Mouse (Mus musculus) CH12.LX (cell line): ENCODE results near the gene Psmg3. TPM values are rescaled to one million over a fixed set of nuclear protein-coding genes. Genes with fewer than 3 reads are reported as not detected.
A peak's percentile ranks its signal among the peaks of the same experiment; 100 is the strongest.

Experiments
- DNase-seq: peaks from one replicate; pipeline ENCODE4 v3.0.0-alpha.2; 2013; ENCODE audit errors: extremely low read depth
- H3K27ac ChIP-seq: 2 replicates; pipeline ENCODE4 v1.5.1; 2012; ENCODE audit warnings: low read depth, mild to moderate bottlenecking, control low read depth, moderate library complexity; ENCODE audit not compliant: insufficient read depth
- H3K27me3 ChIP-seq: replicated peaks from 2 replicates; pipeline ENCODE3; 2012; ENCODE audit warnings: inconsistent platforms
- H3K36me3 ChIP-seq, 2 experiments: replicated peaks in 1 of 2; 2 replicates each; pipeline versions ENCODE3 to v1.6.1; 2012; ENCODE audit warnings: inconsistent platforms in 1 of 2, low read length in 1 of 2, mild to moderate bottlenecking in 1 of 2, mixed read lengths in 1 of 2, moderate library complexity in 1 of 2; ENCODE audit not compliant: control insufficient read depth in 1 of 2, insufficient read depth in 1 of 2
- H3K4me1 ChIP-seq, 2 experiments: 2 replicates each; pipeline ENCODE4 v1.6.1; 2012; ENCODE audit warnings: inconsistent platforms in 1 of 2, moderate library complexity in 1 of 2; ENCODE audit not compliant: insufficient read depth in 2 of 2, control insufficient read depth in 1 of 2
- H3K4me2 ChIP-seq: 2 replicates; pipeline ENCODE4 v1.6.1; 2012; ENCODE audit warnings: low read depth, mild to moderate bottlenecking, control low read depth; ENCODE audit not compliant: poor library complexity, insufficient read depth, severe bottlenecking
- H3K4me3 ChIP-seq, 3 experiments: fragments of 150-350 bp in 1 of 3; sonication (generic) in 1 of 3; replicated peaks in 1 of 3; 2 replicates each; pipeline versions ENCODE3 to v1.5.1; 2011 to 2012; ENCODE audit warnings: low read depth in 2 of 3, low read length in 2 of 3, mild to moderate bottlenecking in 2 of 3, moderate library complexity in 2 of 3, control low read depth in 1 of 3, improper control_type of control experiment in 1 of 3, inconsistent platforms in 1 of 3, mixed read lengths in 1 of 3; ENCODE audit not compliant: poor library complexity in 1 of 3
- H3K79me2 ChIP-seq: replicated peaks from 2 replicates; pipeline ENCODE4 v1.6.1; 2012; ENCODE audit warnings: mild to moderate bottlenecking, moderate library complexity; ENCODE audit not compliant: control insufficient read depth, poor library complexity, insufficient read depth, severe bottlenecking; ENCODE audit errors: extremely low read depth
- H3K9ac ChIP-seq: 2 replicates; pipeline ENCODE4 v1.6.1; 2012; ENCODE audit warnings: low read depth, mild to moderate bottlenecking, control low read depth, moderate library complexity; ENCODE audit not compliant: insufficient read depth
- H3K9me3 ChIP-seq: replicated peaks from 2 replicates; pipeline ENCODE3; 2012; ENCODE audit warnings: low read length, inconsistent platforms, mixed read lengths
- BHLHE40 ChIP-seq: IDR thresholded peaks from 2 replicates; pipeline ENCODE4 v1.6.1; 2011; ENCODE audit warnings: mild to moderate bottlenecking, low read depth, low read length, improper control_type of control experiment
- CHD1 ChIP-seq: IDR thresholded peaks from 2 replicates; pipeline ENCODE4 v1.6.1; 2012; ENCODE audit warnings: low read depth, low read length, improper control_type of control experiment, inconsistent platforms
- CHD2 ChIP-seq: IDR thresholded peaks from 2 replicates; pipeline ENCODE4 v1.6.1; 2011; ENCODE audit warnings: low read length, improper control_type of control experiment
- CTCF ChIP-seq, 2 experiments: IDR thresholded peaks in 1 of 2; conservative IDR thresholded peaks in 1 of 2; 2 replicates each; pipeline ENCODE4 v1.5.1; 2011 to 2012; ENCODE audit warnings: low read depth in 2 of 2, low read length in 2 of 2, improper control_type of control experiment in 1 of 2, inconsistent platforms in 1 of 2, mild to moderate bottlenecking in 1 of 2, moderate library complexity in 1 of 2
- E2F4 ChIP-seq: IDR thresholded peaks from 2 replicates; pipeline ENCODE4 v1.6.1; 2011; ENCODE audit warnings: low read depth, low read length, improper control_type of control experiment; ENCODE audit not compliant: insufficient replicate concordance
- ELF1 ChIP-seq: IDR thresholded peaks from 2 replicates; pipeline ENCODE4 v1.6.1; 2014; ENCODE audit warnings: low read depth, mild to moderate bottlenecking, inconsistent platforms, low read length, improper control_type of control experiment
- EP300 ChIP-seq: IDR thresholded peaks from 2 replicates; pipeline ENCODE4 v1.6.1; 2011; ENCODE audit warnings: low read length, improper control_type of control experiment
- GABPA ChIP-seq: IDR thresholded peaks from 2 replicates; pipeline ENCODE4 v1.6.1; 2012; ENCODE audit warnings: low read depth, low read length, improper control_type of control experiment, inconsistent platforms; ENCODE audit not compliant: insufficient replicate concordance
- HCFC1 ChIP-seq: IDR thresholded peaks from 2 replicates; pipeline ENCODE4 v1.6.1; 2012; ENCODE audit warnings: low read depth, mild to moderate bottlenecking, inconsistent platforms, low read length, improper control_type of control experiment
- IRF4 ChIP-seq: IDR thresholded peaks from 2 replicates; pipeline ENCODE4 v1.6.1; 2014; ENCODE audit warnings: low read depth, mild to moderate bottlenecking, inconsistent platforms, low read length, improper control_type of control experiment
- JUN ChIP-seq: IDR thresholded peaks from 2 replicates; pipeline ENCODE4 v1.6.1; 2011; ENCODE audit warnings: low read depth, mild to moderate bottlenecking, low read length, improper control_type of control experiment, moderate library complexity; ENCODE audit not compliant: insufficient read depth
- JUND ChIP-seq: conservative IDR thresholded peaks from 2 replicates; pipeline ENCODE4 v1.6.1; 2011; ENCODE audit warnings: low read depth, low read length, improper control_type of control experiment
- KAT2A ChIP-seq: IDR thresholded peaks from 2 replicates; pipeline ENCODE4 v1.6.1; 2012; ENCODE audit warnings: low read length, improper control_type of control experiment, inconsistent platforms; ENCODE audit not compliant: insufficient replicate concordance
- MAX ChIP-seq: IDR thresholded peaks from 2 replicates; pipeline ENCODE4 v1.6.1; 2011; ENCODE audit warnings: low read length, improper control_type of control experiment
- MAZ ChIP-seq: IDR thresholded peaks from 2 replicates; pipeline ENCODE4 v1.6.1; 2012; ENCODE audit warnings: low read depth, mild to moderate bottlenecking, inconsistent platforms, low read length, improper control_type of control experiment, moderate library complexity
- MEF2A ChIP-seq: IDR thresholded peaks from 2 replicates; pipeline ENCODE4 v1.6.1; 2014; ENCODE audit warnings: low read depth, mild to moderate bottlenecking, inconsistent platforms, low read length, improper control_type of control experiment, borderline replicate concordance
- MXI1 ChIP-seq: IDR thresholded peaks from 2 replicates; pipeline ENCODE4 v1.6.1; 2011; ENCODE audit warnings: mild to moderate bottlenecking, low read depth, low read length, improper control_type of control experiment
- MYC ChIP-seq: IDR thresholded peaks from 2 replicates; pipeline ENCODE4 v1.6.1; 2011; ENCODE audit warnings: low read depth, mild to moderate bottlenecking, improper control_type of control experiment, low read length
- NELFE ChIP-seq: IDR thresholded peaks from 2 replicates; pipeline ENCODE4 v1.6.1; 2011; ENCODE audit warnings: low read depth, low read length, improper control_type of control experiment
- NRF1 ChIP-seq: IDR thresholded peaks from 2 replicates; pipeline ENCODE4 v1.6.1; 2014; ENCODE audit warnings: low read depth, mild to moderate bottlenecking, inconsistent platforms, low read length, improper control_type of control experiment, moderate library complexity
- PAX5 ChIP-seq: IDR thresholded peaks from 2 replicates; pipeline ENCODE4 v1.6.1; 2012; ENCODE audit warnings: low read length, inconsistent platforms, mixed read lengths
- POLR2A ChIP-seq: IDR thresholded peaks from 2 replicates; pipeline ENCODE4 v1.6.1; 2011; ENCODE audit warnings: low read depth, mild to moderate bottlenecking, improper control_type of control experiment, low read length
- RAD21 ChIP-seq: IDR thresholded peaks from 2 replicates; pipeline ENCODE4 v1.6.1; 2011; ENCODE audit warnings: low read depth, mild to moderate bottlenecking, low read length, improper control_type of control experiment, moderate library complexity
- SIN3A ChIP-seq: IDR thresholded peaks from 2 replicates; pipeline ENCODE4 v1.6.1; 2012; ENCODE audit warnings: low read length, improper control_type of control experiment, inconsistent platforms
- TBP ChIP-seq: conservative IDR thresholded peaks from 2 replicates; pipeline ENCODE4 v1.6.1; 2011; ENCODE audit warnings: low read depth, low read length, improper control_type of control experiment
- TCF12 ChIP-seq: IDR thresholded peaks from 2 replicates; pipeline ENCODE4 v1.6.1; 2014; ENCODE audit warnings: low read depth, mild to moderate bottlenecking, inconsistent platforms, low read length, improper control_type of control experiment
- UBTF ChIP-seq: IDR thresholded peaks from 2 replicates; pipeline ENCODE4 v1.6.1; 2012; ENCODE audit warnings: low read depth, mild to moderate bottlenecking, inconsistent platforms, low read length, improper control_type of control experiment, moderate library complexity
- ZC3H11A ChIP-seq: IDR thresholded peaks from 2 replicates; pipeline ENCODE4 v1.6.1; 2012; ENCODE audit warnings: low read depth, mild to moderate bottlenecking, inconsistent platforms, low read length, improper control_type of control experiment
- ZMIZ1 ChIP-seq: IDR thresholded peaks from 2 replicates; pipeline ENCODE4 v1.6.1; 2012; ENCODE audit warnings: low read depth, mild to moderate bottlenecking, inconsistent platforms, low read length, improper control_type of control experiment
- dilution Hi-C: fragments of 300-500 bp; cut with MboI; formaldehyde crosslinking; loops from 2 replicates; pipeline ENCODE4 v1.14.3; 2020; ENCODE audit warnings: low sequenced_read_pairs; ENCODE audit not compliant: extremely low pct_unique_long_range_greater_than_20kb, extremely low pct_ligation_motif_present
- in situ Hi-C: fragments of 300-500 bp; cut with MboI; formaldehyde crosslinking; loops from 3 replicates; pipeline ENCODE4 v1.14.3; 2019; ENCODE audit warnings: low sequenced_read_pairs, low pct_ligation_motif_present, low pct_unique_long_range_greater_than_20kb, mixed read lengths
- polyA plus RNA-seq: library from polyadenylated mRNA; unstranded; fragments of >175 nt; gene quantifications from 2 replicates; pipeline ENCODE4 v1.2.1, GENCODE M21; 2012; ENCODE audit warnings: low read depth; ENCODE audit not compliant: insufficient read length
- total RNA-seq, 2 experiments: library from RNA; depleted of rRNA; stranded (reverse); fragments of 300-350 nt in 1 of 2; fragments of >200 nt in 1 of 2; gene quantifications; 2 replicates each; pipeline ENCODE4 v1.2.3; 2012 to 2014

Gene Psmg3
- total and polyA plus RNA-seq, 3 experiments, result 43.5 to 101 (median 57.3) TPM

- TF ChIP-seq MYC (0 out of 2 replicates have a peak, but pooled peaks have one; percentile 45), CTCF (conservative IDR thresholded peaks at IDR 0.05 in 1 of 2, IDR thresholded peaks at IDR 0.05 in 1 of 2; ENCODE audit: low read depth in 2 of 2, low read length in 2 of 2) (peak; percentile 74 to 88), UBTF (no peak), RAD21 (no peak), PAX5 (no peak), ZC3H11A (no peak), IRF4 (0 out of 2 replicates have a peak, but pooled peaks have one; percentile 53), POLR2A (peak; percentile 90), EP300 (no peak), MAX (peak; percentile 65), ELF1 (peak; percentile 89), MEF2A (peak; percentile 72; the same call in 1 of the 2 replicates), TBP (peak; percentile 80; the same call in 1 of the 2 replicates), HCFC1 (peak; percentile 97), BHLHE40 (0 out of 2 replicates have a peak, but pooled peaks have one; percentile 29), CHD1 (no peak), MAZ (no peak), KAT2A (peak; percentile 94; the same call in 1 of the 2 replicates), SIN3A (peak; percentile 95), JUN (no peak), E2F4 (no peak), NELFE (peak; percentile 90), GABPA (peak; percentile 96), JUND (0 out of 2 replicates have a peak, but pooled peaks have one; percentile 23), ZMIZ1 (0 out of 2 replicates have a peak, but pooled peaks have one; percentile 21), NRF1 (no peak), TCF12 (peak; percentile 86), MXI1 (no peak; the same call in 1 of the 2 replicates), CHD2 (peak; percentile 89)
- peak within 1 kb of the TSS; percentile 39; the same call in 1 of the 2 replicates for H3K4me2 ChIP-seq
- peak within 1 kb of the TSS; percentile 84 to 95 (median 92) for H3K4me3 ChIP-seq
- H3K27ac ChIP-seq, result no peak within 1 kb of the TSS
- peak within 1 kb of the TSS; percentile 70 for H3K9ac ChIP-seq
- H3K9me3 ChIP-seq, result no peaks in the 10 kb centered on the region
- in situ Hi-C loops (no loop called here), dilution Hi-C loops (no loop called here)
- H3K79me2 ChIP-seq, result peaks cover 14% of the 10 kb centered on the region; the same call in 1 of the 2 replicates
- peaks cover 34 to 37% of the 10 kb centered on the region in 2 experiments for H3K36me3 ChIP-seq
- H3K4me1 ChIP-seq, result peaks cover 9 to 27% of the 10 kb centered on the region in 2 experiments
- H3K27me3 ChIP-seq, result no peaks in the 10 kb centered on the region
- peak; percentile 96 for DNase-seq
These were observed 51.3 kb downstream of the Psmg3 start, which contains the start of gene Ints1 for GRCm38 (mm10) chr5:139775216-139775926. TSS of gene Ints1 (minus strand) at chr5:139775674.

Other genes with a start within 250 kb of the Psmg3 start
- gene Micall2, start 90.5 kb downstream of the Psmg3 start, total RNA-seq (2012; rRNA removed), result 1.7 and 2.1 TPM in 2 replicates
- gene Micall2, start 90.5 kb downstream of the Psmg3 start, total RNA-seq (2014; rRNA removed), result 1.2 and 1.3 TPM in 2 replicates
- gene Micall2, start 90.5 kb downstream of the Psmg3 start, polyA plus RNA-seq, result 1.7 and 3.0 TPM in 2 replicates
- 88.2 and 94.0 TPM in 2 replicates for gene Ints1, start 51.2 kb downstream of the Psmg3 start, total RNA-seq (2012; rRNA removed)
- gene Ints1, start 51.2 kb downstream of the Psmg3 start, total RNA-seq (2014; rRNA removed), result 19.8 and 23.2 TPM in 2 replicates
- gene Ints1, start 51.2 kb downstream of the Psmg3 start, polyA plus RNA-seq, result 47.4 and 72.1 TPM in 2 replicates
- gene Mafk, start 35.4 kb downstream of the Psmg3 start, total RNA-seq (2012; rRNA removed), result 16.4 and 20.0 TPM in 2 replicates
- 23.6 and 23.8 TPM in 2 replicates for gene Mafk, start 35.4 kb downstream of the Psmg3 start, total RNA-seq (2014; rRNA removed)
- 24.1 and 24.7 TPM in 2 replicates for gene Mafk, start 35.4 kb downstream of the Psmg3 start, polyA plus RNA-seq
- gene Tmem184a, start 7.0 kb downstream of the Psmg3 start, total RNA-seq (2012; rRNA removed), result 0.08 TPM in 1 of 2 replicates, not detected in the other
- 0.08 and 0.20 TPM in 2 replicates for gene Tmem184a, start 7.0 kb downstream of the Psmg3 start, total RNA-seq (2014; rRNA removed)
- gene Tmem184a, start 7.0 kb downstream of the Psmg3 start, polyA plus RNA-seq, result 0.16 TPM in 2 replicates
- not detected in 2 replicates for gene Gm26938, start 478 bp downstream of the Psmg3 start, total RNA-seq (2012; rRNA removed)
- not detected in 2 replicates for gene Gm26938, start 478 bp downstream of the Psmg3 start, total RNA-seq (2014; rRNA removed)
- not detected in 2 replicates for gene Gm26938, start 478 bp downstream of the Psmg3 start, polyA plus RNA-seq
- 0.04 TPM in 1 of 2 replicates, not detected in the other for gene Elfn1, start 81.1 kb upstream of the Psmg3 start, total RNA-seq (2012; rRNA removed)
- gene Elfn1, start 81.1 kb upstream of the Psmg3 start, total RNA-seq (2014; rRNA removed), result not detected in 2 replicates
- 0.06 TPM in 1 of 2 replicates, not detected in the other for gene Elfn1, start 81.1 kb upstream of the Psmg3 start, polyA plus RNA-seq